Mouse (Mus musculus) mature B cell (primary cell): Measurements from ENCODE around the gene Smok3b.
"Not testable (repeated sequence)": the region's sequence is repeated elsewhere in the genome, so short reads cannot be mapped to it uniquely, and the experiment has no call there.

Source experiments
- in situ Hi-C: fragments of 300-500 bp; cut with MboI; formaldehyde crosslinking; loops from 2 replicates; pipeline ENCODE4 v1.14.3; 2019

The Smok3b gene

GRCm38 (mm10) chr5:138020961-138021479 lies at the start of gene Smok3b, which contains the start of gene Smok3a:
Gene Smok3b (plus strand): TSS chr5:138021429.
Gene Smok3a (plus strand): TSS chr5:138021261.
- in situ Hi-C loops: not testable (repeated sequence)

- in situ Hi-C loops: no loop called here
Observed at GRCm38 (mm10) chr5:137973161-137973560, 48.1 kb upstream of the Smok3b start.

GRCm38 (mm10) chr5:137973738-137974137 lies 47.5 kb upstream of the Smok3b start:
- in situ Hi-C loops: no loop called here

DNA sequence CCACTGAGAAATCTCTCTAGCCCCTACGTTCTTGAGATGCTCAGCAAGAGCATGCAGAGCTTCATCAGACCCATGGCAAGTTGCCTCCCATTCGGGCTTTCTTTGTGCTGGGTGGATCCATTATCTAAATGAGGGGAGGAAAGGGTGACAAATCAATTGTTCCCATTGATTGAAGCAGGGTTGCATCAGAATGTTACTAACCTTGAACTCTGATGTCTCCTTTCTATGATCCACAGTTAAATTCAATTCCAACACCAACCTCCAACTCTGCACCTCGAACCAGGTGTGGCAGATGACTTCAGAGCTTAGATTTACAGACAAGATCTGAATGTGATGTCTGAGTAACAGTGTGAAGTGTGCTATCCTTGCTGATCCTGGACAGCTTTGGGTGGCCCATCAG lies 46.5 kb upstream of the Smok3b start:
- in situ Hi-C loops: no loop called here

GRCm38 (mm10) chr5:137975434-137975833 lies 45.8 kb upstream of the Smok3b start:
- in situ Hi-C loops: no loop called here

DNA sequence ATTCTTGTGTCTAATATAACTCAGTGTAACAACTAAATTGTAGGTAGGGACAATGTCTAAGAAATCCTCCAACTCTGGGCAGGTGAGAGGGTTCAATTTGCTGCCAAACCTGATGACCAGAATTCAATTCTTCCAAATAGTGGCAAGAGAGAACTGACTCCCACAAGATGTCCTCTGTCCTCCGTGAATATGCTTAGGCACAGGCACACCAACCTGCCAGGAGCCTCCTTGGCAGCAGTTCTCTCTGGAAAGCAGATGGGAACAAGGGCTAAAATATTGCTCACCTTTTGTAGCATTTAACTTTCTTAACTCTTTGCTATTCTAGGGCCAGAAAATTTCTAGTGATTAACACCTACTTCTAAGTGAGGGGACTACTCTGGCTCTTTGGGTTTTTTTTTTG lies 43.9 kb upstream of the Smok3b start:
- in situ Hi-C loops: no loop called here

GRCm38 (mm10) chr5:137979081-137979480 lies 42.1 kb upstream of the Smok3b start:
- in situ Hi-C loops: no loop called here

DNA sequence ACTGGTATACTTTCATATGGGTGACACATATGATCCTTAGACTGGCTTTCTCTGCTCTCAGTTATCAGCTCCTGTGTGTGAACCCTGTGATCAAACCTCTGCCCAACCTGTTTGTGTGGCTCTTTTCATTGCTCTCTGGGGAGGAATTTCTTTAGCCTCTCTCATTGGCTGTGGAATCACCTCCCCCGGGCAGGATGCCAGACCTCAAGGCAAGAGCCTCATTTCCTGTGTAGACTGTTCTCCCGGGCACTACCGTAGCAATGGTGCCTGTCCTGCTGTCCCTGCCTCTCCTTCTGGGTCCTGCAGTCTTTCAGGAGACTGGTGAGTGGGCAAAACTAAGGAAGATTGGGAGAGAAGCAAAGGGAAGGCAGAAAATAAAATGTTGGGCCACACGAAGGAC lies 39.9 kb upstream of the Smok3b start, which contains the start of gene Azgp1:
Azgp1 (plus strand) TSS at position 221 of the 400 bp plus-strand sequence.
- in situ Hi-C loops: no loop called here

- in situ Hi-C loops: no loop called here
Observed at GRCm38 (mm10) chr5:137986351-137986750, 34.9 kb upstream of the Smok3b start.

GRCm38 (mm10) chr5:138009437-138009836 lies 11.8 kb upstream of the Smok3b start:
- in situ Hi-C loops: no loop called here

DNA sequence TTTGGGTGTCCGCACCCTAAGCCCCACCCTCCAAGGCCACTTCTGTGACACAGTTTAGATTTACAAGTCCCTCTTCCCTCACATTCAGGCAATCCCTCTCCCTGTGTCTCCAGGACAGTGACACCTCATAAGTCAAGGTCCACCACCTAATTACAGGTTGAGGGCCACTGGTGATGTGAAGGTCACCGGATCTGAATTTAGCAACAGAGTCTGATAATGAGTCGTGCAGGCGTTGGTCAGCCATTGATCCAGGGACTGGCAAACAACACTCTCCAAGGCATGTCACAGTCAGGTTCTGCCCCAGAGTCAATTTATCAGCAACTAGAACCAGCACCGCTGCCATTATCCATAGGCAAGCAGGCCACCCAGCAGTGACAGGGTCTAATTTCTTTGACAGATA lies 8.8 kb upstream of the Smok3b start:
- in situ Hi-C loops: no loop called here

DNA sequence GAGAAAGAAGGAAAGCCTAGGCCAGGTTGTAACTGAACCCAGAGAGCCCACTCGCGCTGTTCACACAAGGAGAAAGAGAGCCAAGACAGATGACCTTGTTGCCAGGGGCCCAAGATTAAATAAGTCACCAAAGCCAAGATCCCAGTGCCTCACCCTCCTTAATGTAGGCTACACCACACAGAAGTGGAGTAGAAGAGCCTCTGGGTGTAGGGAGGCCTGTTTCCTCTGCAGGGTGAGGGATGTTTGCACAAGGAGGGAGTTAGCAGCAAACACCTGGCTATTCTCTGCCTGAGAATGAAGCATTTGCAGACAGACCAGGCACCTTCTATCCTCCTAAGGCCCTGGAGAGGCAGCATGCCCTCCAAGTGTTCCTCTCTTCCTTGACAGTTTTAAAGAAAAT lies 4.7 kb upstream of the Smok3b start:
- in situ Hi-C loops: no loop called here

GRCm38 (mm10) chr5:138016997-138017396 lies 4.2 kb upstream of the Smok3b start:
- in situ Hi-C loops: no loop called here

DNA sequence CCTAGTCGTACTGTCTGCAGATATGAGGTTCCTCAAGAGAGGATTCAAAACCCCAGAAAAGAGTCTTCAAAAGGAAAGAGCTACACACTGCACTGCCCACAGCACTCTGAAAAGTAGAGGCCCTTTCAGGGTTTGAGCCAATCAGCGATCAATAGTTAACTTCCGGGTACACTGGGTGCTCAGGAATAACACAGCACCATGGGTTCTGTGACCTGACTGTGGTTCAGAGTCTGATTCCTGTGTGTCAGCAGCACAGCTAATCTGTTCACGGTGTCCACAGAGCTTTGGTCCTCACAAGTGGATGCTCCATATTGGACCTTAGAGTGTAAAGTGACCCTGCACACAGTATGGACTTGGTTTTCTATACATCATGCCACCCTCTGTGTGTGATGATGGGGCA lies 1.7 kb upstream of the Smok3b start:
- in situ Hi-C loops: not testable (repeated sequence)

DNA sequence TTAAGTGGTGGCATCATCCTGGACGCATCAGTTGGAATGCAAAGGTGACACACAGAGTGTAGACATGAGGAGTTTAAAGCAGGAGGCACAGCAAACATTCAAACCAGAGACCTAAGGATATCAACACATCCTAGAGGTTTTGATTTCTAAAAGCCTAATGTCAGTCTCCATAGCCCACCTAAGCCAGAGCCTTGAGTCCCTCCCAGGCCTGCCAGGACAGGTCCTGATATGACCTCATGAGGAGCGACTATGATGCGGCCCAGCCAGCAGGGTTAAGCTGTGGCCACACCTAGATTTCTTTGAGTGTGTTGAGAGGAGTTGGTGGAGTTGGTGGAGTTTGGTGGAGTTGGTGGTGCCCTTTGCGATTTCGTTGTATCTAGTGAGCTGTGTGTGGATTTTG lies 31.7 kb downstream of the Smok3b start, which contains the start of gene Smok3c:
Smok3c (plus strand) TSS at position 301 of the 400 bp plus-strand sequence.
- in situ Hi-C loops: not testable (repeated sequence)

GRCm38 (mm10) chr5:138073803-138074202 lies 52.6 kb downstream of the Smok3b start:
- in situ Hi-C loops: no loop called here

DNA sequence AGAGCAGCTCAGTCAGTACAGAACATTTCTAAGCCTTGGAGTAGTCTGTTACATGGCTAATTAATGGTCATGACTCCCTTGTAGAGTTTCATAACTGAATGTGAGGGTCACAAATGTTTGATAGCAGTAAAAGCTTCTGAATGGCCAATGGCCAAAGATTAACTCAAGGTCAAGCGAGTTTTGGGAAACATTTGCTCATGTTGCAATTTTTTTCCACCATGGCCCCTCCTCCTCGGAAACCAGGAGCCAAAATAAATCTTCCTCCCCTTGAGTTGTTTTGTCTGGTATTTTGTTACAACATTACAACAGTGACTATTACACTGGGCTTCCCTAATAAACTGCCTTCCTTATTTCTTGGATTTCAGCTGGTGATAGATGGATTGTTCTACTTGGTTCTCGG lies 54.5 kb downstream of the Smok3b start:
- in situ Hi-C loops: no loop called here

GRCm38 (mm10) chr5:138076148-138076547 lies 54.9 kb downstream of the Smok3b start:
- in situ Hi-C loops: no loop called here

DNA sequence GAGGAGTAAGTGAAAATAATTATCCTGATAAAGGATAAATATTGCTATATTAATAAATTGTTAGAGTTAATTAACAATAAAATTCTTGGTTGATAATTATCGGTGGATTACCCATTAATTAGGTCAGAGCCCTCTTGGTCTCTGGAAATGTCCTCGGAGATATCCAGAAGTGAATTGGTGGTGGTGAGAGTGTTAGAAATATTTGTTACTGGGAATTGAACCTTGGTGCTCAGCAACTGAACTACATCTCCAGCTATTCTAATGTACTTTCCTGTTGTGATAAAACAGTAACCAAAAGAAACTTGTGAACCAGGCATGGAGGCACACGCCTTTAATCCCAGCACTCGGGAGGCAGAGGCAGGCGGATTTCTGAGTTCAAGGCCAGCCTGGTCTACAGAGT lies 59.2 kb downstream of the Smok3b start:
- in situ Hi-C loops: no loop called here

DNA sequence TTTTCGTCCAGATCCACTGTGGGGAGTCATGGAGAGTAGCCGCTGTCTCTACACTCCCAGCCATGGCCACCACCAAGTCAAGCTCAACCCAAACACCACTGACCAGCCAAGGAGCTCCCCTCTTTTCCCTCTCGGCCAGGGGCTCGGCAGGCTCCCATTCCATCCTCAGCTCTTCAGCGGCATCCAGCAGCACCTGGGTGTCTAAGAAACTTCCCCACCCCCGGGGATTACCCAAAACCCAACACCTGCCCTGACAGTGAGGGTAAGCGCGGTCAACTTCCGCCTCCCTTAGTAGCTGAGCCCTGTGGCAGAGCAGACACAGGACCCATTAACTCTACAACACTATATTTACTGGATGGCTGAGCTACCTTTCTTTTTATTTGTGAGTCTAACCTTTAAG lies 60.2 kb downstream of the Smok3b start:
- in situ Hi-C loops: no loop called here

DNA sequence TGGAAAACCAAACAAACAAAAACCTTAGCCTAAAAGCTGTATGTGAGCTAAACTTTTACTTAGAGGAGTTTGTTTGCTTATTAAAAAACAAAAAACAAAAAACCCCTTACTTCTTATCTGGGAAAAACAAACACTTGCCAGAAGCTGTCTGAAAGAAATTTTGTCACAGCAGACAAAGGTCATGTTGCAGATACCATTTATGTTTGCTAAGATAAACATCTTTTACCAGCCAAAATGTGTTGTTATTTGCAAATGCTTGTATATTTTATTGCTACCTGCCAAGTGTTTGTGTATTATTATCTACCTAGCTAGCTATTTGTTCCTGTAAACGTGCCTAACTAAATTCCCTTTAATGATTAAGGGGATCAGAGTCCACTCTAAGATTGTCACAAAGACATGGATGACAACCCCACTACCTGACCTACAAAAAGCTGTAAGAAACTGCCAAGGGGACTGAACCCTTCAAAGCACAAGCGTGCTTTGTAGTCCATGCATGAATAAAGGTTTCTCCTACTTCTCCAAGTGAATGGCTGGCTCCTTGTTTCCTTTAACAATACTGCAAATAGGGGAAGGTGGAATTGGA lies 62.2 kb downstream of the Smok3b start:
- in situ Hi-C loops: no loop called here

DNA sequence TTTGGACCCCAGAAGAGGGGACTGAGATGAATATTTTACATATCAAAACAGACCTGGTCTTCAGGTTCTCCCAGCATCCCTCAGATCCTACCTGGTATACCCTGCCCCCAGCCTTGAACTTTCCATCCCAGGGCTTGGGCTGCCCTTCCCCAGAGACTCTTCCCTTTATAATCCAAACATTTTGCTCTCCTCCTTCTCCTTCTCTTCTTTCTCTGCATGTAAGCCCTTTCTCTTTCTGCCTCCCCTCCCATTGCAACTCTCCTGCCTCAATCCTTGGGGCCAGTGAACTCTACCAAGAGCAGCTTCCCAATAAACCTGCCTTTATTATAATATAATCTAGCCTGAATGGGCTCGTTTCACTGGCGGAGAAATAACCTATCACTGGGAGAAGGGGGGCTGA lies 62.7 kb downstream of the Smok3b start:
- in situ Hi-C loops: no loop called here

GRCm38 (mm10) chr5:138084507-138084906 lies 63.3 kb downstream of the Smok3b start:
- in situ Hi-C loops: no loop called here

DNA sequence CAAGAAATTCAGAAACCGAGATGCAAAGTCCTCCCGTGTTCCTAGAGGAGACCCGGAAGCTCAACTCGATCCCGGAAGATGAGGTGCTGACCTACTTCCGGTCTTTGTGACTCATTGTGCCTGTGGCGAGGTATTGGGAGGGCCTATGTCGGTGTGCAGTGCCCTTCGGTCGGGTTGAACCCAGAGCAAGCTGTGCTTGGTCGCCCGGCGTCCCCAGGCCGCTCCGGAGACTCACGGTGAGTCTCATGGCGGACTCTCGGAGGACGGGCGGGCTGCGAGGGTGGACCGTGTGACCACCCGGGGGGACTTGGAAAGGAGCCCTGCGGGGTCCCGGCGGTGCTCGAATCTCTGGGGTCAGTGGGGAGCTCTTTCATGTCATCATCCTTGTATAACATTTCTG lies 63.8 kb downstream of the Smok3b start, which contains the start of gene Zkscan1:
Zkscan1 (plus strand) TSS at position 89 of the 400 bp plus-strand sequence.
- in situ Hi-C loops: no loop called here
